Mouse (Mus musculus) heart, embryonic 11.5 days (tissue): ENCODE data around the gene Wdtc1. TPM values are rescaled to one million over a fixed set of nuclear protein-coding genes. Genes with fewer than 3 reads are reported as not detected.
A peak's percentile ranks its signal among the peaks of the same experiment; 100 is the strongest.

Source experiments
- ATAC-seq: fragments of 200-750 bp; cut with Nextera tagmentation; replicated peaks from 2 replicates; pipeline ENCODE4 v1.8.0; 2017; ENCODE audit warnings: moderate library complexity; ENCODE audit not compliant: insufficient number of reproducible peaks, low FRiP score, low TSS enrichment
- H3K27ac ChIP-seq: fragments of 300-500 bp; sonication (generic); 2 replicates; pipeline ENCODE4 v1.5.1; 2014; ENCODE audit warnings: mild to moderate bottlenecking, low read depth, low read length
- H3K27me3 ChIP-seq: fragments of 300-500 bp; sonication (generic); 2 replicates; pipeline ENCODE4 v1.6.1; 2014; ENCODE audit warnings: mild to moderate bottlenecking, low read length, mixed read lengths; ENCODE audit not compliant: control insufficient read depth, insufficient read depth
- H3K36me3 ChIP-seq: fragments of 300-500 bp; sonication (generic); 2 replicates; pipeline ENCODE4 v1.6.1; 2014; ENCODE audit warnings: mild to moderate bottlenecking, low read length, moderate library complexity, mixed read lengths; ENCODE audit not compliant: control insufficient read depth, insufficient read depth
- H3K4me1 ChIP-seq: fragments of 300-500 bp; sonication (generic); 2 replicates; pipeline ENCODE4 v1.6.1; 2014; ENCODE audit warnings: low read length; ENCODE audit not compliant: control insufficient read depth, insufficient read depth
- H3K4me2 ChIP-seq: fragments of 300-500 bp; sonication (generic); 2 replicates; pipeline ENCODE4 v1.6.1; 2014; ENCODE audit warnings: mild to moderate bottlenecking, moderate library complexity
- H3K4me3 ChIP-seq: fragments of 300-500 bp; sonication (generic); 2 replicates; pipeline ENCODE4 v1.5.1; 2014; ENCODE audit warnings: low read depth, low read length
- H3K9ac ChIP-seq: fragments of 300-500 bp; sonication (generic); 2 replicates; pipeline ENCODE4 v1.6.1; 2014; ENCODE audit warnings: mild to moderate bottlenecking, low read depth, low read length, moderate library complexity
- H3K9me3 ChIP-seq: fragments of 300-500 bp; sonication (generic); replicated peaks from 2 replicates; pipeline ENCODE4 v1.6.1; 2016; ENCODE audit warnings: low read length; ENCODE audit not compliant: control insufficient read depth
- WGBS: fragments of 180-500 bp; shearing (Covaris S2); extraction: QIAGEN DNeasy Blood & Tissue Kit; methylation state at CpG from one replicate; pipeline ENCODE4 v1.1.7; 2014; ENCODE audit not compliant: insufficient replicate concordance; 5-methylcytosine and 5-hydroxymethylcytosine counted together
- polyA plus RNA-seq: library from polyadenylated mRNA; unstranded; fragments of >200 nt; fragmentation: Nextera tagmentation; extraction: Ambion mirVana; gene quantifications from 2 replicates; pipeline ENCODE4 v1.2.1, GENCODE M21; 2014

The Wdtc1 gene
- polyA plus RNA-seq, 1 experiment from 2014 or later, result 13.3 TPM

DNA sequence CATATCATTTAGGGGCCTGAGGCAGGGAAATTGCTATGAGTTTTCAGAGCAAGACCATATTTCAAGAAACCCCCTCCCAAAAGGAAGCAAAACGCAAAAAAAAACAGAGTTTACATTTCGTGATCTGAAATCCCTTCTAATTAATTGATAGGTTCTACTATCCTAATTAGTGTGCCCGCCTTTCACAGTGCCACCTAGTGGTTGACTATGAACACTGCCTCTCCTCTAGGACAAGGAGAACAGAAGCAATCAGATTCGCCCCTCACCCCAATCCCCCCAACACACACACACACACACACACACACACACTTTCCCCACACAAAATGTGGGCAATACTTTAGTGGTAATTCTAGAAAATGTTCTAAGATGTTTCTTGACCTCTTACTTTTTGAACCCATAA is 9.2 kb downstream of the Wdtc1 start:
- no peak for ATAC-seq
- H3K27ac ChIP-seq, result no peak overlapping the region
- H3K9me3 ChIP-seq, result no peaks in the 10 kb centered on the region
- H3K4me1 ChIP-seq, result no peaks in the 10 kb centered on the region; the same call in 1 of the 2 replicates
- H3K9ac ChIP-seq, result no peak overlapping the region
- 10% methylated on average over 4 of the region's 4 CpGs for WGBS
- no peak overlapping the region for H3K4me3 ChIP-seq
- H3K27me3 ChIP-seq, result no peaks in the 10 kb centered on the region
- H3K4me2 ChIP-seq, result no peak overlapping the region
- H3K36me3 ChIP-seq, result no peaks in the 10 kb centered on the region

DNA sequence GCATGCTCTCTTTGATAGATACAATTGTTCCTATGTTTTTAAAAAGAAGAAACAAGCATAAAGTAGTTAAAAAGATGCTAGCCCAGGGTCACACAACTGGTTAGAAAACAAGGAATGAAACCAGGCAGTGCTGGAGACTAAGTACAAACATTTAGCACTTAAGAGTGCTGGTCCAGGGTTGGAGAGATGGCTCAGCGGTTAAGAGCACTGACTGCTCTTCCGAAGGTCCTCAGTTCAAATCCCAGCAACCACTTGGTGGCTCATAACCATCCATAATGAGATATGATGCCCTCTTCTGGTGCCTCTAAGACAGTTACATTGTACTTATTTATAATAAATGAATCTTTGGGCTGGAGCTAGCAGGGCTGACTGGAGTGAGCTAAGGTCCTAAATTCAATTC is 13.1 kb downstream of the Wdtc1 start:
- Histone ChIP-seq H3K36me3 (no peaks in the 10 kb centered on the region), H3K9ac (no peak overlapping the region), H3K27me3 (no peaks in the 10 kb centered on the region), H3K9me3 (no peaks in the 10 kb centered on the region), H3K4me1 (peaks cover 5% of the 10 kb centered on the region; the same call in 1 of the 2 replicates), H3K4me3 (no peak overlapping the region), H3K27ac (no peak overlapping the region), H3K4me2 (no peak overlapping the region)
- ATAC-seq, result no peak
- WGBS, result 73% methylated on average over 2 of the region's 2 CpGs

DNA sequence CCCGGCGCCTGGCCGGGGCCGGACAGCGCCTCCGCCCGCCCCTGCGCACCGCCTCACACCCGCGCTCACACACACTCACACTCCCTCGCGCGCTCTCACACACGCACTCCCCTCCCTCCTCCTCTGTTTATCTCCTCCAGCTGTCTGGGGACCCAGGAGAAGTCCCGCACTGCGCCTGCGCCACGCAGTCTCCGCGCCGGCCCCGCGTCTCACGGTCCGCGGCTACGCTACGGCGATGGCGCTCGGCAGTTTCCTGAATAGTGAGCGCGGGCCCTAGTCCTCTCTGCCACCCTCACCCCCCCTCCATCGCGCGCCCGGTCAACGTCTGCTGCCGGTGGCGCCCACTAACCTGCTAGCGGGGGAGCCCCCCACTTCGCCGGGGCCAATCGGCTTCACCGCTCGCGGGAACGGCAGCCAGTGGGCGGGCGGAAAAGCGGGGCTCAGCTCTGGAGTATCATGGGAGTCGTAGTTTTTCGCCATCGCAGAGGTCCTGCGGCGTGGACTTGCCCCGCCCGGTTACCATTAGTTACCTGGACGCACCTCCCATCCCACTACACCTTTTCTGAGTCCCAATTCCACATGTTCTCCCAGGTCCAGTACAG is 14.0 kb downstream of the Wdtc1 start:
- H3K9me3 ChIP-seq, result no peaks in the 10 kb centered on the region
- no peaks in the 10 kb centered on the region for H3K36me3 ChIP-seq
- H3K27ac ChIP-seq, result peak overlapping the region; percentile 7
- peak overlapping the region; percentile 86 for H3K4me2 ChIP-seq
- no peaks in the 10 kb centered on the region for H3K27me3 ChIP-seq
- H3K4me3 ChIP-seq, result peak overlapping the region; percentile 70
- H3K4me1 ChIP-seq, result peaks cover 5% of the 10 kb centered on the region; the same call in 1 of the 2 replicates
- under 1% methylated on average over 59 of the region's 60 CpGs for WGBS
- peak; percentile 94 for ATAC-seq
- peak overlapping the region; percentile 80 for H3K9ac ChIP-seq

DNA sequence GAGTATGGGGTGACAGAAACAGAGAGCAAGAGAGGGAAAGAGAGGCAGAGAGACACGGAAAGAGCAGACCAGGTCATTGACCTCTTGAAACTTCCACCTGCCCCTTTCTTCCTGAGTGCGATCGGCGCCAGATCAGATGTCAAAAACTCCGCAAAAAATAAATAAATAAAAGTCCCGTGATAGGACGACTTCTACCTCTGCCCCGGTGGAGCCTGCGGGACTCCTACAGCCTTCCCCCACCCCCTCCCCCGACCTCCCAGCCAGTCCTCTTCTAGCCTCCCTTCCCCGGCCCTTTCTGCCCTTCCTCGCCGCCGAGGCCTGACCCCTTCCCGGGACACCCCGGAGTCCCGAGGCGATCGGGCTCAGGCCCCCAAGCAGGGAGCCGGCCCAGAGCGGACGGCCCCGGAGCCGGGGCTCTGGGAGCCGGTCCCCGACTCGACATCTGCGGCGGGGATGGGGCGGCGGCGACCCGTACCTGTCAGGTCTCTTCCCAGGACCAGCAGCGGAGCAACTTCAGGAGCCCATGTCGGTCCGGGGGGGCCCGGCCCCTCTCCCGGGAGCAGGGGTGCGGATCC is 14.7 kb downstream of the Wdtc1 start:
- peaks cover 6% of the 10 kb centered on the region; the same call in 1 of the 2 replicates for H3K4me1 ChIP-seq
- H3K9me3 ChIP-seq, result no peaks in the 10 kb centered on the region
- peak overlapping the region; percentile 70 for H3K4me3 ChIP-seq
- H3K27me3 ChIP-seq, result no peaks in the 10 kb centered on the region
- 1% methylated on average over 34 of the region's 39 CpGs for WGBS
- peak overlapping the region; percentile 7 for H3K27ac ChIP-seq
- no peaks in the 10 kb centered on the region for H3K36me3 ChIP-seq
- peak overlapping the region; percentile 80 for H3K9ac ChIP-seq
- peak overlapping the region; percentile 86 for H3K4me2 ChIP-seq
- ATAC-seq, result peak; percentile 49

DNA sequence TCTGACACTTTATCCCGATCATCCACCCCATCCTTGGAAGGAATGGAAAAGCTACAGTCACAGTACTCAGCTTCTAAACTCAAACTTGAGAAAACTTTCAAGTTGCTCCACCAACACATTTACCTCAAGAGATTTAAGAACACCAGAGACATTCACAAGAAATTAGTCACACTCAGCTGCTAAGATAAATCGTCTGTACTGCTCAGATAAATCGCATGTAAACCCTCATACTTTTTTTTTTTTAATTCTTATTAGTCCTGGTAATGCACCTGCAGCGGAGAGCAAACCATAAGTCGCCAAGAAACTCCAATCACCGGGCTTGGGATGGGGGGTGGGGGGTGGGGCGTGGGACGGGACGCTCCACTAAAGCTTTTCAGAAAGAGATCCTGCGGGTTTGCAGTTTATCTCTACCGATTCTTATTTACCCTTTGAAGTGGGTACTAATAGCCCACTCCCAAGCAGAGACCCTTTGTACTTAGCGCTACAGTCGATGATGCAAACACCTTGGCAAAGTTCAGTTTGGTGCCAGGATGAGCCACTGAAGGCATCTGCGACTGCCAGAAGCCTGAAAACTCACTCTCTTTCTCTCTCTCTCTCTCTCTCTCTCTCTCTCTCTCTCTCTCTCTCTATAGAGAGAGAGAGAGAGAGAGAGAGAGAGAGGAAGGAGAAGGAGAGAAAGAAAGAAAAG is 15.3 kb downstream of the Wdtc1 start:
- no peak for ATAC-seq
- H3K36me3 ChIP-seq, result no peaks in the 10 kb centered on the region
- no peak overlapping the region for H3K27ac ChIP-seq
- H3K4me2 ChIP-seq, result peak overlapping the region; percentile 86
- H3K4me1 ChIP-seq, result peaks cover 8% of the 10 kb centered on the region; the same call in 1 of the 2 replicates
- H3K4me3 ChIP-seq, result peak overlapping the region; percentile 70
- H3K27me3 ChIP-seq, result no peaks in the 10 kb centered on the region
- H3K9ac ChIP-seq, result peak overlapping the region; percentile 80
- WGBS, result 12% methylated on average over 14 of the region's 14 CpGs
- H3K9me3 ChIP-seq, result no peaks in the 10 kb centered on the region

DNA sequence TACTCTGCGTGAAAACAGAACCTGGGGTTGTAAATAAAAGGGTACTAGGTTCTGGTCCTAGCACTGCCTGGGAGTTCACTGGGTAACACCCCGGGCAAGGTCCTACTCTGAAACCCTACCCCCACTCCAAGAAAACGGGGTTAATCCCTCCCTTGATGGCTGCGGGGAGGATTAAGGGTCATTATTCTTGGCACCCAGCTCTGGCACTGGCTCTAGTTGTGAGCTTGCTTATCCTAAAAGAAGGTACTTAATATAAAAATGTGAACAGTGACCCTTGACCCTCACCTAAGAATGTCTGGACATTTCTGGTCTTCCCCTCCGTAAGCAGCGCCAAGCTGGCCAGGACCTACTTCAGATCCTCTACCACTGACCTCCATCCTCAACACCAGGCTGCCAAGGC is 20.0 kb downstream of the Wdtc1 start:
- H3K4me3 ChIP-seq, result no peak overlapping the region
- 64% methylated on average over 6 of the region's 6 CpGs for WGBS
- no peak overlapping the region for H3K9ac ChIP-seq
- no peaks in the 10 kb centered on the region for H3K27me3 ChIP-seq
- H3K4me1 ChIP-seq, result peaks cover 8% of the 10 kb centered on the region; the same call in 1 of the 2 replicates
- ATAC-seq, result no peak
- no peaks in the 10 kb centered on the region for H3K9me3 ChIP-seq
- no peak overlapping the region for H3K4me2 ChIP-seq
- H3K36me3 ChIP-seq, result no peaks in the 10 kb centered on the region
- no peak overlapping the region for H3K27ac ChIP-seq

DNA sequence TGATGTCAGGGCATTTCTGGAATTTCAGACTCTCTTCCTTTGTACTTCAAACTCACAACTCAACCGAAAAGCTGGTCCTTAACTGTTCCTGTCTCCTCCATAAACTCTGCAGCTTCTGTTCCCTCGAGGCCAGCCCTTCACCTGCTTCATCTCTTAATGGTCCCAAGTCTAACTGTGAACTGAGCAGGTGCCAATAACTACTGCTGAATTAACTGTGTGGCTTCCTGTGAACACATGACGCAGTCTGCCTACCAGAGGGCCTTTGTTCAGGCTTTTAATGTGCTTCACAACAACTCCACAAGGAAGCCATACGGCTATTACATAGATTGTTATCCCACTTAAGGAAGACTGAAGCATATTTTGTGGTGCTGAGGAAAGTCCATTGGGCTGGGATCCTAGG is 23.0 kb downstream of the Wdtc1 start:
- 78% methylated on average over 4 of the region's 4 CpGs for WGBS
- Histone ChIP-seq H3K9ac (no peak overlapping the region), H3K36me3 (no peaks in the 10 kb centered on the region), H3K27ac (no peak overlapping the region), H3K27me3 (no peaks in the 10 kb centered on the region), H3K4me3 (no peak overlapping the region), H3K4me1 (0 out of 2 replicates have a peak, but pooled peaks cover 8% of the 10 kb centered on the region), H3K4me2 (no peak overlapping the region), H3K9me3 (no peaks in the 10 kb centered on the region)
- ATAC-seq, result no peak

DNA sequence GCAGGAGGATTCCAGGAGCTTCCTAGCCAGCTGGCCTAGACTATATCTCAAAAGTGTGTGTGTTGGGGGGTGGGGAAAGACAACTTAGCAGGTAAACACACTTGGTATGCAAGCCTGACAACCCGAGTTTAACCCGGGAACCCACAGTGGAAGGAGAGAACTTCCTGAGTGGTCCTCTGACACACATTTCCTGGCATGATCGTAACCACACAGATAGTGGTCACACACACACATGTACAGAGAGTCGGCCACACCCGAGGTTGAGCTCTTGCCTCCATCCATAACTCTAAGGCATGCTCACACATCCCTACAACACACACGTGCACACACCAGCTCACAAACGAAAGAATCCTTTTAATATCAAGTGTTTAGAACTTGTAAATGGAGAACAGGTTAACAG is 25.2 kb downstream of the Wdtc1 start:
- WGBS, result 64% methylated on average over 7 of the region's 7 CpGs
- ATAC-seq, result no peak

More for the DNA sequence above, 25.2 kb downstream of the Wdtc1 start:
- H3K27me3 ChIP-seq, result no peaks in the 10 kb centered on the region
- no peak overlapping the region for H3K27ac ChIP-seq
- no peaks in the 10 kb centered on the region for H3K36me3 ChIP-seq
- no peaks in the 10 kb centered on the region for H3K9me3 ChIP-seq
- H3K4me2 ChIP-seq, result no peak overlapping the region
- no peak overlapping the region for H3K9ac ChIP-seq
- no peak overlapping the region for H3K4me3 ChIP-seq
- 0 out of 2 replicates have a peak, but pooled peaks cover 5% of the 10 kb centered on the region for H3K4me1 ChIP-seq
